Mouse (Mus musculus) E14TG2a.4 (cell line): ENCODE data around the gene Fam172a.

Experiments used
- CTCF ChIP-seq: conservative IDR thresholded peaks from 2 replicates; pipeline ENCODE4 v1.5.1; 2014; ENCODE audit warnings: low read length
- POU5F1 ChIP-seq: IDR thresholded peaks from 2 replicates; pipeline ENCODE4 v1.6.1; 2014; ENCODE audit warnings: low read length, borderline replicate concordance

DNA sequence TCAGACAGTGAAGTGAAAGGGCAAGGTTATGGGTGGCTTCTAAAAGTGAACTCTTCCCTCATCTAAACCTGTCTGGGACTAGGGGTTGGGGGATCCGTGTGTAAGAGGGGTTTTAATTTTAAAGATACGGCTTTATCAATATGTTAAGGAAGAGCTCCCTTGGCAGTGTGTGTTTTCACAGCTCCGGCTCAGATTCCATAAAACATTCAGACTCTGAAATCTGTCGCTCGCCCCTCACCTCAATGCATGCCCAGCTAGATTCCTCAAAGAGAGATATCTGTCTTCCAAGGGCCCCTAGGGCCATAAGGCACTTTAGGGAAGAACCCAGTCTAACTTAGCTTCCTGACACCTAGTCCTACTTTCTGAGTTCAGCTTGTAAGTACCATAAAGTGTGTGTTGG, 486.0 kb downstream of the Fam172a start:
- TF ChIP-seq CTCF = no peak
- no peak for TF ChIP-seq POU5F1
